In genomic region chr6:83499078-83499477, GRCm38 (mm10) we compare ENCODE assay signal across 20 mouse cellular contexts. TPM values are rescaled to one million over a fixed set of nuclear protein-coding genes. Genes with fewer than 3 reads are reported as not detected.
DNase-seq lines count a peak whose midpoint lies in the region; ATAC-seq lines count a peak whose summit lies in the region.
"Had no signal": no experiment of that assay in that cellular context is flagged by ENCODE, and none has a peak within 500 bp of the region (broad histone marks: within the 10 kb centered on the region; RNA-seq: fewer than 3 reads in every experiment).

No protein-coding gene starts in this region.

- DNase-seq in frontal cortex, postnatal 10 days (ENCODE audit: low spot score in 2 of 2) = no peak
- peak; percentile 52 to 64 for DNase-seq in left cerebral cortex, adult 18-20 months (ENCODE audit: low spot score in 2 of 2)
- DNase-seq in left cerebral cortex, postnatal 10 days (ENCODE audit: extremely low spot score in 1 of 2, low spot score in 2 of 2) = no peak
- peak; percentile 77 for DNase-seq in right cerebral cortex, adult 18-20 months
- no peak for DNase-seq in right cerebral cortex, postnatal 10 days (ENCODE audit: low spot score in 2 of 2)
- no peak for DNase-seq in ovary, postnatal 14 days (ENCODE audit: low spot score)
- DNase-seq: adrenal gland, adult 8-10 months; adrenal gland, postnatal 36 days; B cell, adult 2 months; cerebellum, adult 11-12 months; cerebellum, adult 9-11 months; cerebellum, postnatal 36 days; gastrocnemius, postnatal 10 days; heart, adult 18-20 months; heart, postnatal 10 days; heart, postnatal 4 days had no signal

- peak; percentile 62 for ATAC-seq in frontal cortex, adult (ENCODE audit: low TSS enrichment)
- ATAC-seq: CD4-positive, CD25-positive, alpha-beta regulatory T cell, adult 4 months; forebrain, embryonic 13.5 days; hindbrain, embryonic 16.5 days had no signal

- intact Hi-C loops in left cerebral cortex, postnatal 10 days (cut with DNase I) = no loop called here

RNA-seq across cellular contexts. Expression of gene Dguok, which starts 7.7 kb away (rescaled TPM):
- total RNA-seq in left cerebral cortex, adult 18-20 months (2021) = 10 to 100 TPM; 24.5 to 25.7 TPM
- 10 to 100 TPM; 26.5 to 27.6 TPM for total RNA-seq in left cerebral cortex, postnatal 10 days (2021)

RNA-seq across cellular contexts. Expression of gene Actg2, which starts 37.0 kb away (rescaled TPM):
- under 1 TPM in 1 of 2 experiments, not detected in 1; 0.37 TPM for total RNA-seq in left cerebral cortex, adult 18-20 months (2021)
- 1 to 10 TPM in 1 of 2 experiments, under 1 TPM in 1; 0.87 to 1.0 TPM for total RNA-seq in left cerebral cortex, postnatal 10 days (2021)

RNA-seq across cellular contexts. Expression of gene Tet3, which starts 40.2 kb away (rescaled TPM):
- 10 to 100 TPM; 60.8 to 75.9 TPM for total RNA-seq in left cerebral cortex, adult 18-20 months (2021)
- 100 to 1,000 TPM; 105 to 114 TPM for total RNA-seq in left cerebral cortex, postnatal 10 days (2021)

Comparison
In these comparisons a context has a peak if more than half of its experiments do, and no peak if none do; other contexts are left out.
1. DNase-seq: peak in left cerebral cortex, adult 18-20 months (2 of 2) and right cerebral cortex, adult 18-20 months (single experiment); none in frontal cortex, postnatal 10 days (0 of 2), left cerebral cortex, postnatal 10 days (0 of 2), right cerebral cortex, postnatal 10 days (0 of 2) and ovary, postnatal 14 days (single experiment).